Mouse (Mus musculus) retina, embryonic 14.5 days (tissue): ENCODE results near the gene Prkcz.
A peak's percentile ranks its signal among the peaks of the same experiment; 100 is the strongest.
"Not testable (repeated sequence)": the region's sequence is repeated elsewhere in the genome, so short reads cannot be mapped to it uniquely, and the experiment has no call there.

ENCODE experiments used
- DNase-seq: peaks from one replicate; pipeline ENCODE4 v3.0.0-alpha.2; 2015; ENCODE audit warnings: low spot score

Prkcz gene

DNA sequence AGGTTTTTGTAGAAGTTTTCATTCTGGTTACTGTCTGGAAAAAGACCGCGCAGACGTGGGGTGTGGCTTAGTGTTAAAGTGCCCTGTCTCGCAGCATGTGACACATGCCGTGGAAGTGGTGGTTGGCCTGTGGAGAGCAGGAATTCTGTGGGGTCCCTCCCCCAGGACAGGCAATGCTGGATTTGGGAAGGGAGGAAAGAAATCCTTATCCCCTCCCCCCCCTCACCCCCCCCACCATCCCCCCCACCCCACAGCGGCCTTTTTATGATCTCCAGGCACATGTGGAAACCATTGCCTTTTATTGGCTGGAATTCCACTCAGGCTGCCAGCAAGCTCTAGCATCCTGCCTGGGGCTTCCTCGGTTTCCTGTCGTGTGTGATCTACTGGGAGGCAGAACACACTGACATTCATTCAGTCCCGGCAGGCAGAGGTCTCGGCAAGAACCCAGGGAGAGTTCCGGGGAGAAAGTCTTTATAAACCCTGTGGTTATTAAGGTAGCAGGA is 78.1 kb downstream of the Prkcz start:
- no peak for DNase-seq

DNA sequence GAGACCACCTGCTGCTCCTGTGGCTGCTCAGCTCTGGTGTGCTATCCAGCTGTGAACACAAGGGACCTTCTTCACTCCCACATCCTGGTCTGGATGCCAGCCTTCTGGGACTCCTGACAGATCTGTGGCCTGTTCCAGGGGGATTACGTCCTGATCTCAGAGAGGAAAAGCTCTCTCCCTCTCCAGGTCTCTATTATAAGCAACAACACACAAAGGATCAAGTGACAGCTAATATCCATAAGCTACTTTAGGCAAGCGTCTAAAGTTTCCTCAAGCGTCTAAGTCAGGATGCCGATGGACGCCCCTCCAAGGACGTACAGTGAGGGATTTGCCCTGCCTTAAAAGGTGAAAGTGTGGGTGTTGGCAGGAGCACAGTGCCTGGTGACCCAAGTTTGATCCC is 78.9 kb downstream of the Prkcz start:
- DNase-seq = no peak

DNA sequence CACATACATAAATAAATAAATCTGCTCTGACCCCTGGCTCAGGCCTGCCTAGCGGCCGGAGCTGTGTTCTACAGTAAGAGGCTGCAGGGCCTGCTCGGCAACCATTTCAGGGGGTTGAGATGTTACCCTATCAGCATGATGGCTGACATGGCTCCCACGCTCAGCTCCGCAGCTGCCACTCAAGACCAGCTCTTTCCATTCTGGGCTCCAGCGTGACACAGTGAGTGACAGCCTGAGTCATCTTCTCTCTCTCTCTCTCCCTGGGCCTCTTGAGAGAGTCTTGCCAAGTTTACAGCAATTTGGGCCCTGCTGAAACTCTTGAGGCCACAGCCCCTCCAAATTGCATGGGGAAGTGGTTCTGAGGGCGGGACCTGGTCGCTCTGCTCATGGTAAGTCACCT is 79.5 kb downstream of the Prkcz start:
- DNase-seq = no peak

DNA sequence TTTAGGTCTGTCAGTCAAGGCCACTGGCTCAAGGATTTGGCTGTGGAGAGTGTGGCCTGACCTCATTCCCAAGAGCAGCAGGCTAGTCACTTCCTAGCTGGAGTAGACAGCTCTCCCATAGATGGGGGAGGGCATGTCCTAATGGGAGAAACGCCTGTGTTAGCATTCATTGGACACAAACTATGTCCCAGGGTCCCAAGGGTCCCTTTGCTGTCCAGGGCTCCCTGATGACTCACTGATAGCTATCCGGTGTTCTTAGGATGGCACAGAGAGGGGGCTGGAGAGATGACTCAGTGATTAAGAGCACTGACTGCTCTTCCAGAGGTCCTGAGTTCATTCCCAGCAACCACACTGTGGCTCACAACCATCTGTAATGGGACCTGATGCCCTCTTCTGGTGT is 79.9 kb downstream of the Prkcz start:
- no peak for DNase-seq

DNA sequence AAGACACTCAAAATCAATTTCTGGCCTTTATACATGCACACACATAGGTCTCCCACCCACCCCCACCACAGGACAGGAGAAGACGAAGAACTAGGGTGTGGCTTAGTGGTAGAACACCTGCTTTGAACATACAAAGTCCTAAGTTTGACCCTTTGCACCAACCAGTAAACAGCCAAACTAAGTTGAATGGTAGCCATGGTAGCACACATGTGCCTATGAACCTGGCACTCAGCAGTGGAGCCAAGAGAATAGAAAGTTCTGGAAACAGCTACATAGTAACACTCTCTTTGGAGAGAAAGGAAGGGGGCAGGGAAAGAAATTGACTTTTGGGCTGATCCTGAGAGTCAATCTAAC is 80.4 kb downstream of the Prkcz start:
- DNase-seq = no peak

DNA sequence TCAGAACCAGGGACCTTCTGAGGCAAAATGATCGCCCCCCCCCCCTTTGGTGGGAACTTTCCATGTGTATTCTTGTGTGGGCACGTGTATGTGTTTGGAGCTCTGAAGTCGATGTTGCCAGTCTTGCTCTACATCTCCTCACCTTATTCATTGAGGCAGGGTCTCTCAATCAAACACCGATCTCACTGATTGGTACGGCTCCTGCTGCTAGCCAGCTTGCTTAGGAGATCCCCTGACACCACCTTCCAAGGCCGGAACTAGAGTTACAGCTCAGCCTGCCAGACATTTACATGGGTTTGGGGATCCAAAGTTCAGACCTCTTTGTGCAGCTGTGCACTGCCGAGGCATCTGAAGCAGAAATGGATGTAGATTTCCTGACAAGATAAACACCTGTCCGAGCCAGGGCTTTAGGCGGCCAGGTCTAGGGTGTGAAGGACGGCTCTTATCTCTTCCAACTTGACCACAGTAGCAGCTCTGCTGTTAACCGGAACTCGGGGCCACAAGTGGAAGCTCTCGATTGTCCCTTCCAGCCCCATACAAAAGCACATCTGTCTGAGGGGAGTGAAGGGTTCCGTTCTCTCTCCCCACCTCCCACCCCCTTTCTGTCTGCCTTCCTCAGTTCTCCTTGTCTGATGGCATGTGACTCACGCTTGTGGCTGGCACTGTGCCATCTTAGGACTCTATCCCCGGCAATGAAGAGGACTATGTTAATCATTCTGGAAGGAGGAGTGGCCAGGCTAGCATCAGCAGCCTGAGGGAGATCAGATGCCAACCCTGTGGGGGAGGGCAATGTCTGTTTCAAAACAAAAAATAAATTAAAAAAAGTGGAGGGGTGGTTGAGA is 81.0 kb downstream of the Prkcz start:
- DNase-seq = no peak

DNA sequence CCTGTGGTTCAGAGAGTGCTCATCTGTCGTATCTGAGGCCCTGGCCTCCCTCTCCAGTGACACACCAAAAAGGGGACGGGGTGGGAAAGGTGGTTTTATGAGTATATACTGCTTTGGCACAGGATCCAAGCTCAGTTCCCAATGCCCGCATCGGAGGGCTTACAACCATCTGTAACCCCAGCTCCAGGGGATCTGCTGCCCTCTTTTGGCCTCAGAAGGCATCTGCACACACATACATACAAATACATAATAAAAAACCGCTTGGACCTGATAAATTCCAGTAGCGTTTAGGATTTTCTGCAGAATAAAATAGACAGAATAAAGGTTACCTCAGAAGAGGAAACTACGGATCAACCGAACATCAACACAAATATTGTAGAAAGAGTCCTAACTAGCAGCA is 82.1 kb downstream of the Prkcz start:
- DNase-seq = peak; percentile 39

DNA sequence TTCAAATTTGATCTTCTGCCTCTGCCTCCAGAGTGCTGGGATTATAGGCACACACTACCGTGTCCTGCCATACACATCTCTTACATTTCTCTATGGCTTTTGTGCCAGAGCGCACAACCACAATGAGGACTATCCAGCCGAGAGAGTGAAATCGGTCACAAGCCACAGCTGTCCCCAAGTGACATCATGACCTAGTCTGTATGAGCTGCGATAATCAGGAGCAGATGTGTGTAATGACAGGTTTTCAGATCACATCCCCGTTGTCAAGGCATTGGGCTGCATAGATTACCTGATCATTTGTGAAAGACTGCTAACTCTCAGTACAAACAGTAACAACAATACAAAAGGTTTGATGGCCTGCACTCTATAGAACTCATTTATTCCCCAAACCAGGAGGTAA is 83.2 kb downstream of the Prkcz start:
- peak; percentile 66 for DNase-seq

DNA sequence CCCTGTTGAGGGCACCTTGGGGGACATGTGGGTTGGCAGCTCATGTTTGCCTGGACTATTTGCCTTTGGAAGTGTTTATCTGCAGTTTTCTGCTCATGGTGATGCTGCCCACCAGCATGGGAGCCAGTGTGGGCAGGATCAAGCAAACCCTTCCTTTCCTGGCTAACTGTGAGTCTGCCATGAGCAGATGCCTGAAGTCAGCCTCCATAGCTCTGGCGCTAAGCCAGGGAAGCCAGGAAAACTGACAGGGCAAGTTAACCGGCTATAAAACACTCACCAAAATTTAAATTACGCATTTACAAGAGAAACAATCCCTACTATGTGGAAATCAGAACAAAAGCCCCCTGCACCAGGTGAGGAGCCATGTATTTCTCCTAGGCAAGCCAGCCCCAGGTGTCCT is 86.3 kb downstream of the Prkcz start:
- no peak for DNase-seq

DNA sequence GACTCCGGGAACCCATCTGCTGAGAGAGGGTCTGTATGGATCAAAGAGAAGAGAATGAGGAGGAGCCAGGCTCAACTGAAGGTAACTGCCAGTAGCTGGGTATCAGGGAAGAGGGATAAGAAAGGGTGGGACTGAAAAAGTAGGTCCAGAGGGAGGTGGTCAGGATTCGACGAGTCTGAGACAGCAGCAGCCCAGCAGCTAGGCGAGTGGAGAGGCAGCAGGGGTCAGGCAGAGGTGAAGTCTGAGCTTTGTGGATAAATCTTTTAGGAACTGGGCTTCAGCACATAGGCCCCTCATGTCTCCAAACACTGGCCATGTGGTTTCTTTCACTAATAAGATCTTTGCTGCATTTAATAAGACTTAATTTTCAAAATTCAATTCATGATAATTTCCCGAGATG is 86.7 kb downstream of the Prkcz start:
- DNase-seq = no peak

DNA sequence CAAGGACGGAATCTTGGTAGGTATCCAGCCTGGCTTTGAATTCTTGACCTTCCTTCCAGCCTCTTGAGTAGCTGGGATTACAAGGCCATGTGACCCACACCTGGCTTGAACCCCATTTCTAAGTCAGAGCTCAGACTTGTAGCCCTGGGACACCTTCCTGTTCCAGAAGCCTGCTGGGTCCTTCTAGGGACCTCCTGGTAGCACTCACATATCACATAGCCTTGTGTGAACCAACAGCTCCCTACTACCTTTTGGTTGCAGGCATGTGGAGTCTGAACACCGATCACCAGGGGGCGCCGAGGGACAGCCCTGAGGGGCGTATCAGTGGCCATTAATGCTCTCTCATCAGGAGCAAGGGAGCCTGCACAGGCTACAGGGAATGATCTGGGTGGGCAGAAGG is 92.8 kb downstream of the Prkcz start:
- DNase-seq = peak; percentile 69

DNA sequence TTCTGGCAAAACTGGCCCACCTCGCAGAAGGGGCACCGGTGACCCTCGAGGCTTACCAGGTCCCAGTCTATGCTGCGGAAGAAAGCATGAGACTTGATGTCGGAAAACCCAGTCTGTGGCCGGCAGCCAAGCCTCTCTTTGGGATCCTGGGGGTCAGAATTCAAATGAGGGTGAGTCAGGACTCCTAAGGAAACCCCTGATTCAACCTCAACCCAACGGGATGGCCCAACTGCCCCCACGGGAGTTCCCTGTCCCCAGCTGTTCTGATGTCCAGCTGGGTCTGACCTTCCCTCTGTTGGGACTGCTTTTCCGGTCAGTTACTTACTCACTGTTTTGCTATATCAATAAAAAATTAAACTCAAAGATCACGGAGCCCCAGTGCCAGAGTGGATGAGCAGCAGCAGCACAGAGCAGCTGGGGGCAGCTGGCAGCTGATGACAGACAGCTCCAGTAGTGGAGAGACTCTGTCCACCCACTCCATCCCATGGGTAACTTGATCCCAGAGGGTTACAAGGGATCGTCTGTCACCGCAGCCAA is 93.5 kb downstream of the Prkcz start:
- DNase-seq = no peak

DNA sequence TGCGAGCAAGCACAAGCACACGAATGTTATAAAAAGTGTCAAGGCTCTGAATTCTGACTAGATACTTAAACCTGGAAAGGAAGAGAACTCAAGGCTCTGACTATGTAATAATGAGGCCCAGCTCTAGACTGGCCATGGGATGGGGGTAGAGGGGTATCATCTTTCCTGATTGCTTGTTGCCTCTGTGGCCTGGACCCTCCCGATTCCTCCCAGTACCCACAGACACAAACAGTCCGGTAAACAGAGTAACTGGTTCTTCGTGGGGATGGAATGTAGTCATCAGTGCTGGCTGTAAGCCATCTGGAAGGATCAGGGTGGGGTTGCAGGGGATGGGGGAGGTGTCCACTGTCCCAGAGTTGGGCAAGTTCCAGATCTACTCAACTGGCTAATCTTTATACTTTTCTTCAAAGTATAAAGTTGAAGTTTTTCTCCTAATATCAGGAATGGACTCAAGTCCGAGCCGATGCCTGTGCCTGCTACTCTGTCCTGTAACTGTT is 94.1 kb downstream of the Prkcz start:
- no peak for DNase-seq

DNA sequence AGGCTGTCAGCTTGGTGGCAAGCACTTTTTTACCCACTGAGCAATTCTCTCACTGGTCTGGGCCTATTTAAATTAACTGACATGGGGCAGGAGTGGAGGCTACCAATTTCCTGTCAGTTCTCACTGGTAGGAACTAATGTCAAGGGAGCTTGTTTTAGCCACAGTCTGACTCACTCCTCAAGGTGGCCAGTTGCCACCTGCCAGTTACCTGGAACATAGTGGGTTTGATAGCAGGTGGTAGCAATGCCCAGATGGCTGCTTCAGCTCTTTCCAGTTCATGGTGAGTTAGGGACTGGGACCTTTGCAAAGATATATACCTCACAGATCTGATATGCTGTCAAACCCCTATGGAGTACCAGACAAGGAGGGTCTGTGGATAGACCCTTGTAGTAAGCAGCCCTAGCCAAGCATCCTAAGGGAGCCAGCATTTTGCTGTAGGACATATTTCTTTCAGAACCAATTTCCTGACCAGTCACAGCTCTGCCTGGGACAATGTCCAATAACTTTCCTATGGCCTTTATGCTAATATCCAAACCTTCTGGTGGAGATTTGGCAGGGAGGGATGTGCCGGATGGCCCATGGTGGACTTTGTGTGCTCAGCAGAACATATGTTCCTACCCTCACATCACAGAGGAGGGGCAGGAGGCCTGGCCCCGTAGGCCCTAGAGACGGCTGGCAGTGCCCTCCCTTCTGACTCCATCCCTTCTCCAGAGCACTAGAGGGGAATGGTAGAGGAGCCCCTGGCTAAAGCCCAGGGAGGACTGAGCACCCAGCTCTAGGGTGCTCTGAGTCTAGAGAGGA is 96.4 kb downstream of the Prkcz start:
- no peak for DNase-seq

DNA sequence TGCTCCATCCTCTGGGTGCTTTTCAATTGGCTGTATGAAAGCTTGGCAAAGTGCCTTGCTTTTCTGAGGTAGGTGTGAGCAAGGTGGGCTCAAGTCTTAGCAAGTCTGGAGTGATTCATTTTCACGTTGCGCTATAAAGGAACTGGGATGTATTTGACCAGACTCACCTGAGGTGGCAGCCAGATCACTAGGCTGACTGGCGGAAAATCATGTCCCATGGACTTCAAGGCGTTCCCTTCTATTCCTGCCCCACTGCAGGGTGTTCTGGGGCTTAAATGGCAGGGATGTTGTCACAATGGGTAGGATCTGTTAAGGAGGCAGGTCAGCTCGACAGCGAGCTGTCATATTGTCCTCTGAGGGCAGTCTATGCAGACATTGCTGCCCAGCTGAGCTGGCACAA is 108.9 kb downstream of the Prkcz start:
- no peak for DNase-seq

DNA sequence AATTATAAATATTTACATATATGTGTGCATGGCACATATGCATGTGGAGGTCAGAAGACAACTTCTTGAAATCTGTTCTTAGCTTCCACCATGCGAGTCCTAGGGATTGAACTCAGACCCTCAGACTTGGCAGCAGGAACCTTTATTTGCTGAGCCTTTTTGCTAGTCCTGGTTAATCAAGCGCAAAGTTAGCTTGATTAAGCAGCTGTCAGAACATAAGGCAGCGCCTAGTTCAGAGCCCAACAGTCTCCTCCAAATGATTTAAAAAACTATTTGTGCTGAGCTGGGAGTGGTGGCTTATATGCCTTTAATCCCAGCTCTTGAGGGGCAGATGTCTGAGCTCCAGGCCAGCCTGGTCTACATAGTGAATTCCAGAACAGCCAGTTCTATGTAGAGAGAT is 110.0 kb downstream of the Prkcz start:
- DNase-seq = peak; percentile 69

DNA sequence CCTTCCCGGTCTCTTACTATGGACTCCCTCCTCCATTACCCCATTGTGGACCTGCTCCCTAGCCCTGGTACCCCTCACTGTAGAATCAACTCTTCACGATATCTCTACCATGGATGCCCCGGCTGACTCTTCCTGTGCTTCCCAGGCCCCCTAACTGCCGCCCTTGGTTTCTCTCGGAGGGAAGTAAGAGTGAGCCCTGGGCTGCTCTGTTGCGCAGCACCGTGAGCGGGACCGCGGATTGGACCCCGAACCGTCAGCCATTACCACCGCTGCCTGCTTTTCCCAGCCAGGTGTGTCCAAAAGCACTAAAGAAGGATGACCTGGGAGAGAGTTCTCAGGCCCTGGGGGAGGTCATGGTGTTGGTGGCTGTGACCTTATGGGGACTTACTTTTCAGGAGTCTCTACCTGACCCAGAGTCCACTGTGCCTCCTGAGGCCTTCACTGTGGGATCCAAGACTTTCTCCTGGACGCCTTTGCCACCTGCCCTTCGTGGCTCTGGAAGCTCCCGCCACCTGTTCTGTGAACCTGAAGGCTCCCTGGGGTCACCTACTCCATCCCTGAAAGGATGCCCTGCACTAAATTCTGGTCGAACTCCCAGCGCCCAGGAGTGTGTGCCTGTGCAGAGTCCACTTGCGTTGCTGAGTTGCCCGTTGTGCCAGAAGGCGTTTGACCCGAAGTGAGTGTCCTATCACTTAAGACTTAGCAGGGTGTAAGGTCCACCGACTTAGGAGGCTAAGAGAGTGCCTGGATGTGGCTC is 110.6 kb downstream of the Prkcz start:
- no peak for DNase-seq

DNA sequence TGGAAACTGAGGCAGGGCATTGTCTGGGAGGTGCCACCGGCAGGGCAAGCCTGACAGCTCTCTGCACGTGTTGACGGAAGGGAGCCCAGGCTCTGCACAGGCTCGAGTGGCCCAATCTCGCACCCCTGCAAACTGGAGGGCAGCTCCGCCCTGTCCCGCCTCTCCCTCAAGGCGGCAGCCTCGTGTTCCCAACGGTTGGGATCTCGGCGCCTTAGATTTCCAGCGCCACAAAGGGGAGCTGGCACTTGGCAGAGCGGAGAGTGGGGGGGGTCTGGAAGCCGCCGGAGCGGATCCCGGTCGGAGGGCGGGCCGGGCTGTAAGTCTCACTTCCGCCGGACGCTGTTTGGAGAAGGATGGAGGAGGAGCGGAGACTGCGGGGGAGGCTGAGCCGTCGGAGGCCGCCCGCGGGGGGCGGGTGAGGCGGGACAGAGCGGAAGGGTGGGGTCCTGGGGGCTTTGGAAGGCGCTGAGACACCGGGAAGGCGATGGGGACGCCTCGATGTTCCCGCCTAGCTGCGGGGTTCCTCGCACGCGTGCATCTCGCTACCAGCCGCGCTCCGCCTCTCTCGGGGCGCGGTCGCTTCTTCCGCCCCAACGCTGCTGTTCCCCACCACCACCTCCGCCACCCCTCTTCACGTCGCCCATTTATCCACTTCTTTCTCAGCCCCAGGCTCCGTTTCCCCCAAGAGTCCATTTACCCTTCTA is 111.4 kb downstream of the Prkcz start, which contains the start of gene Faap20:
TSS of gene Faap20 (plus strand) at position 155 of the 704 bp plus-strand sequence.
- peak; percentile 91 for DNase-seq

DNA sequence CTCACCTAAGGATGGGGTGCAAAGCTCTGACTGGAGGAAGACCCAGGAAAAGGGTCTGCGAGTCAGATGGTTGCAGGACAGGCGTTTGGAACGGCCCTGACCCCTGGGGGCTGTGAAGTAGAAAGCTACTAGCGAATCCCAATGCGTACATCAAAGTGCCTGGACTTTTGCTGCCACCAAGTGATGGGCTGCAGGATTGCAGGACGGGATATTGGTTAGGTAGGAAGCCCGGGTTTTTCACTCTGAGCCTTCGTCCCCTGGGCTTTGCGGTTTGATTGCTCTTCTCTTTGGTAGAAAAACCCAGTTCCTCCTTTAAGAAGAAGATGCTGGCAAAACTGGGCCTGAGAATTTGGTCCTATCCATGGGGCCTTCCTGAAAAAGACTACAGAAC is 111.9 kb downstream of the Prkcz start:
- peak; percentile 99 for DNase-seq

DNA sequence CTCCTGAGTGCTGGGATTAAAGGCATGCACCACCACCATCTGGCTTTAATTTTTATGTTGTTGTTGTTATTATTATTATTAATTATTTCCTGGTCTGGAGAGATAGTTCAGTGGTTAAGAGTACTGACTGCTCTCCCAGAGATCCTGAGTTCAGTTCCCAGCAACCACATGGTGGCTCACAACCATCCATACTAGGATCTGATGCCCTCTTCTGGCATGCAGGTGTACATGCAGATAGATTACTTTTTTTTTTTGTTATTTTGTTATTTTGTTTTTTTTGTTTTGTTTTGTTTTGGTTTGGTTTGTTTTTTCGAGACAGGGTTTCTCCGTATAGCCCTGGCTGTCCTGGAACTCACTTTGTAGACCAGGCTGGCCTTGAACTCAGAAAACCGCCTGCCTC is 113.1 kb downstream of the Prkcz start:
- DNase-seq = not testable (repeated sequence)

DNA sequence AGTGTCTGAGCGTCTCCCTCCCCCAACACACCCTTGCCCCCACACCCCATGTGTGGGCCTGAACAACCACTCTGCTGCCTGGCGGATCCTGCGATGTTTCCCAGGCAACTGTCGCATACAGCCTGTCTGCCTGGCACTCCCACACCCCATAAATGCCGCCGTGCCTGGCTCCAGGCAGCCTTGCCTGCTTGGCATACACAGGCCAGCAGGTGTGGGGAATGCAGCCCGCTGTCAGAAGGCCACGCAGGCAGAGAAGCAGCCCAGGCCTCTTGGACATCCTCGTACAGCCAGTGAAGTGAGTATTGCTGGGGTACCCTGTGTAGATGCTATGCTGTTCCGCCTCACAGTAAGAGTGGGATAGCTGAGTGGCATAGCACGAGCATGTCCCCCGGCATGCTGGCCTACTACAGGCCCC is 114.5 kb downstream of the Prkcz start:
- DNase-seq = no peak
